Mouse (Mus musculus) spleen, adult 12 weeks (tissue): Measurements from ENCODE around the gene Rubcnl.

ENCODE experiments used
- DNase-seq: peaks from one replicate; pipeline ENCODE4 v3.0.0; 2022; ENCODE audit warnings: low spot score

The Rubcnl gene

GRCm38 (mm10) chr14:75015856-75016714, at the start of gene Rubcnl:
Rubcnl (plus strand) TSS chr14:75016027.
- DNase-seq, result peak; percentile 41

GRCm38 (mm10) chr14:74972216-74972615, 43.6 kb upstream of the Rubcnl start:
- no peak for DNase-seq

- DNase-seq, result no peak
Measured at GRCm38 (mm10) chr14:74972687-74973086, 43.1 kb upstream of the Rubcnl start.

- DNase-seq, result no peak
Measured at GRCm38 (mm10) chr14:74974136-74974651, 41.6 kb upstream of the Rubcnl start.

GRCm38 (mm10) chr14:74976972-74977371, 38.9 kb upstream of the Rubcnl start:
- DNase-seq, result no peak

GRCm38 (mm10) chr14:74981016-74981415, 34.8 kb upstream of the Rubcnl start:
- no peak for DNase-seq

- no peak for DNase-seq
Measured at GRCm38 (mm10) chr14:74983079-74983478, 32.7 kb upstream of the Rubcnl start.

- DNase-seq, result peak; percentile 8
Measured at GRCm38 (mm10) chr14:74984817-74985391, 30.9 kb upstream of the Rubcnl start.

- no peak for DNase-seq
Measured at GRCm38 (mm10) chr14:74985658-74986057, 30.2 kb upstream of the Rubcnl start.

GRCm38 (mm10) chr14:74986527-74986926, 29.3 kb upstream of the Rubcnl start:
- no peak for DNase-seq

- DNase-seq, result no peak
Measured at GRCm38 (mm10) chr14:74989322-74989721, 26.5 kb upstream of the Rubcnl start.

- DNase-seq, result no peak
Measured at GRCm38 (mm10) chr14:74989909-74990308, 25.9 kb upstream of the Rubcnl start.

GRCm38 (mm10) chr14:74990504-74990903, 25.3 kb upstream of the Rubcnl start:
- DNase-seq, result no peak

GRCm38 (mm10) chr14:74996556-74996955, 19.3 kb upstream of the Rubcnl start:
- no peak for DNase-seq

- DNase-seq, result no peak
Measured at GRCm38 (mm10) chr14:74997041-74997440, 18.8 kb upstream of the Rubcnl start.

GRCm38 (mm10) chr14:75001364-75001763, 14.5 kb upstream of the Rubcnl start:
- DNase-seq, result no peak

GRCm38 (mm10) chr14:75003356-75003755, 12.5 kb upstream of the Rubcnl start:
- no peak for DNase-seq

- no peak for DNase-seq
Measured at GRCm38 (mm10) chr14:75005478-75006199, 10.2 kb upstream of the Rubcnl start.

GRCm38 (mm10) chr14:75010346-75010745, 5.5 kb upstream of the Rubcnl start:
- DNase-seq, result no peak

- DNase-seq, result no peak
Measured at GRCm38 (mm10) chr14:75010986-75011655, 4.7 kb upstream of the Rubcnl start.

GRCm38 (mm10) chr14:75016715-75017020, 841 bp downstream of the Rubcnl start:
- no peak for DNase-seq

GRCm38 (mm10) chr14:75017277-75017676, 1.4 kb downstream of the Rubcnl start:
- no peak for DNase-seq
